Mouse (Mus musculus): Measurements from ENCODE around the gene Ndufb7.
"Not testable (repeated sequence)": the region's sequence is repeated elsewhere in the genome, so short reads cannot be mapped to it uniquely, and the experiment has no call there.

Gene Ndufb7

GRCm38 (mm10) chr8:83566469-83567395 lies at the start of gene Ndufb7:
Gene Ndufb7 (plus strand): TSS chr8:83566671.
- peak; percentile 95 to 99 for DNase-seq (ENCODE audit: inconsistent age in 2 of 2, low spot score in 1 of 2)

GRCm38 (mm10) chr8:83520432-83520831 lies 46.0 kb upstream of the Ndufb7 start:
- no peak for DNase-seq (ENCODE audit: inconsistent age in 2 of 2, low spot score in 1 of 2)

- DNase-seq (ENCODE audit: inconsistent age in 2 of 2, low spot score in 1 of 2), result not testable (repeated sequence)
Observed at GRCm38 (mm10) chr8:83520907-83521306, 45.6 kb upstream of the Ndufb7 start.

- no peak for DNase-seq (ENCODE audit: inconsistent age in 2 of 2, low spot score in 1 of 2)
Observed at GRCm38 (mm10) chr8:83521310-83521709, 45.2 kb upstream of the Ndufb7 start.

- no peak for DNase-seq (ENCODE audit: inconsistent age in 2 of 2, low spot score in 1 of 2)
Observed at GRCm38 (mm10) chr8:83534802-83535201, 31.7 kb upstream of the Ndufb7 start.

- DNase-seq (ENCODE audit: inconsistent age in 2 of 2, low spot score in 1 of 2), result no peak
Observed at GRCm38 (mm10) chr8:83535736-83536135, 30.7 kb upstream of the Ndufb7 start, which contains the start of gene Olfr370. Gene Olfr370 (plus strand): TSS chr8:83535780.

GRCm38 (mm10) chr8:83562669-83563068 lies 3.8 kb upstream of the Ndufb7 start:
- no peak for DNase-seq (ENCODE audit: inconsistent age in 2 of 2, low spot score in 1 of 2)

- no peak for DNase-seq (ENCODE audit: inconsistent age in 2 of 2, low spot score in 1 of 2)
Observed at GRCm38 (mm10) chr8:83563246-83563645, 3.2 kb upstream of the Ndufb7 start.

GRCm38 (mm10) chr8:83565731-83566375 lies 618 bp upstream of the Ndufb7 start:
- peak; percentile 28 to 54 for DNase-seq (ENCODE audit: inconsistent age in 2 of 2, low spot score in 1 of 2)

- DNase-seq (ENCODE audit: inconsistent age in 2 of 2, low spot score in 1 of 2), result peak in 1 of 2 experiments; percentile 14
Observed at GRCm38 (mm10) chr8:83567668-83568067, 1.2 kb downstream of the Ndufb7 start.

GRCm38 (mm10) chr8:83568128-83568527 lies 1.7 kb downstream of the Ndufb7 start:
- peak; percentile 13 to 50 for DNase-seq (ENCODE audit: inconsistent age in 2 of 2, low spot score in 1 of 2)

GRCm38 (mm10) chr8:83568755-83569154 lies 2.3 kb downstream of the Ndufb7 start:
- peak in 1 of 2 experiments; percentile 8 for DNase-seq (ENCODE audit: inconsistent age in 2 of 2, low spot score in 1 of 2)

GRCm38 (mm10) chr8:83569165-83569564 lies 2.7 kb downstream of the Ndufb7 start:
- peak in 1 of 2 experiments; percentile 41 for DNase-seq (ENCODE audit: inconsistent age in 2 of 2, low spot score in 1 of 2)

GRCm38 (mm10) chr8:83570272-83571000 lies 4.0 kb downstream of the Ndufb7 start:
- DNase-seq (ENCODE audit: inconsistent age in 2 of 2, low spot score in 1 of 2), result peak; percentile 12 to 27

- not testable (repeated sequence) for DNase-seq (ENCODE audit: inconsistent age in 2 of 2, low spot score in 1 of 2)
Observed at GRCm38 (mm10) chr8:83571001-83571340, 4.5 kb downstream of the Ndufb7 start.

- peak; percentile 7 to 27 for DNase-seq (ENCODE audit: inconsistent age in 2 of 2, low spot score in 1 of 2)
Observed at GRCm38 (mm10) chr8:83571791-83572190, 5.3 kb downstream of the Ndufb7 start.

- peak; percentile 7 to 23 for DNase-seq (ENCODE audit: inconsistent age in 2 of 2, low spot score in 1 of 2)
Observed at GRCm38 (mm10) chr8:83572246-83572812, 5.9 kb downstream of the Ndufb7 start.

GRCm38 (mm10) chr8:83573140-83573875 lies 6.8 kb downstream of the Ndufb7 start:
- DNase-seq (ENCODE audit: inconsistent age in 2 of 2, low spot score in 1 of 2), result peak; percentile 23 to 52

GRCm38 (mm10) chr8:83574631-83575315 lies 8.3 kb downstream of the Ndufb7 start:
- peak in 1 of 2 experiments; percentile 33 for DNase-seq (ENCODE audit: inconsistent age in 2 of 2, low spot score in 1 of 2)

Data from adrenal gland, adult (tissue).